Mouse (Mus musculus) fibroblast of lung, adult 2 months (primary cell): Measurements from ENCODE around the gene Gatad2a.

ENCODE experiments used
- DNase-seq: peaks from one replicate; pipeline ENCODE4 v3.0.0-alpha.2; 2011; ENCODE audit warnings: low read depth

Gatad2a gene

GRCm38 (mm10) chr8:69874654-69875053 lies 121.5 kb downstream of the Gatad2a start:
- peak; percentile 87 for DNase-seq

DNA sequence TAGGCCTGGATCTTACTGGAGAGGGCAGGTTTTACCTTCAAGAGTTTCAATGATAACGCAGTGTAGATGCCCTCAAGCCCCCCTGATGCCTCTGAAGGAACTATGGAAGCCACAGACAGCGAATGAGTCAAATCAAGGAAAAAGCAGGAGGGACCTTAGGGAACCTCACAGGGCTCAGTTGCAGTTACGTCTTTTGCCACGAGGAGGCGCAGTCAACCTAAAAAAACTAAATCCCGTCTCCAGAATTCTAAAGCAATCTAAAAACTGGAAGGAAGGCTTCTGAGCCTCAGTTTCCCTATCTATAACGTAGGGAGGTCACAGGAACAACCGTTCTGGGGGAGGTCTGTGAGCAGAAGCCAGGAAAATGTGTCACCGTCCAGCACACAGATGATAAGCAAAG lies 122.0 kb downstream of the Gatad2a start:
- DNase-seq: no peak

DNA sequence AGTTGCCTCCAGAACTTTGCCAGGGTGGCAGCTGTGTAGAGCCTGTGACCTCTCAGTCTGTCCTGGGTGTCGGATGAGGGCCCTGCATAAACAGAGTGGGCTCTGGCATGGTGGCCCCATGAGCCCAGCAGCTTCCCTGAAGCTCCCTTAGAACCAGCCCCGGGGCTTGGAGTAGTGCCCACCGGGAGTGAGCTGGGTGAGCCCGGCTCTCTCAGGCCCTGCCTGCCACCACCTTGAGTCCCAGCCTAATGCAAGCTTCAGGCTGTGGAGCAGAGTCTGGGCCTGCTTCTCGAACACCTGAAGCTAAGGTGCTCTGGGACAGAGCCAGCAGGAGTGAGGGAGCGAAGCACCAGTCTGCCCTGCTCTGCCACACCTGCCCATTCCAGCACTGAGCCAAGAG lies 125.3 kb downstream of the Gatad2a start:
- DNase-seq: no peak

- no peak for DNase-seq
Observed at GRCm38 (mm10) chr8:69870003-69870765, 126.0 kb downstream of the Gatad2a start.

GRCm38 (mm10) chr8:69867696-69868326 lies 128.4 kb downstream of the Gatad2a start:
- no peak for DNase-seq

DNA sequence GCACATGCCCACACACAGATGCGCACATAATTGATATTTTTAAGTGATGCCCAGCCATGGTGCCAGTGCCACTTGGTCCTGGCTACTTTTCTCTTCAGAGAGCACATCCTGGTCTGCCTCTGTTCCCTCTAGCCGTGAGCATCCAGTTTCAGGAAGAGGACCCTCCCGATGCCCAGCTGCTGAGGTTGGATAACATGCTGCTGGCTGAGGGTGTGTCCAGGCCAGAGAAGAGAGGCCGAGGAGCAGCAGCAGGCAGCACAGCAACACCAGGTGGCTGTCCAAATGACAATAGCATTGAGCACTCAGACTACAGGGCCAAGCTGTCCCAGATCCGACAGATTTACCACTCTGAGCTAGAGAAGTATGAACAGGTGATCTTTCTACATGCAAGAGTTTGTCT lies 132.0 kb downstream of the Gatad2a start:
- DNase-seq: no peak

- DNase-seq: no peak
Observed at GRCm38 (mm10) chr8:69863387-69864020, 132.7 kb downstream of the Gatad2a start.

GRCm38 (mm10) chr8:69861251-69861650 lies 134.9 kb downstream of the Gatad2a start:
- DNase-seq: no peak

DNA sequence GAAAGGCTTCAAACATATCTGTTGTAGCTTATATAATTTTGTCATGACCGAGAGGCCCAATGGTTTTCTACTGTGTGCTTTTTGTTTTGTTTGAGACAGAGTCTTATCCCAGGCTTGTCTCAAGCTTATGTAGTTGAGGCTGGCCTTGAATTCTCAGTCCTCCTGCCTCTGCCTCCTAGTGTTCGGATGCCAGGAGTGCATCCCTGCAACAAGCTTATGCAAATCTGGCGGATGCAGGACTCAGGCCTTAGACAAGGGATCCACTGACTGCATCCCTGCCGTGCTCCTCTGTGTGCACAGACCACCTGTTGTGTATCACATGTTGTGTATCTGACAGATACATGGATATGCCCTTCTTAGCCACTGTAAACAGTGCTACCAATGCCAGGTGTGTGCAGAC lies 135.4 kb downstream of the Gatad2a start:
- no peak for DNase-seq
